Mouse (Mus musculus) limb, embryonic 14.5 days (tissue): ENCODE results near the gene Smg5. TPM values are rescaled to one million over a fixed set of nuclear protein-coding genes. Genes with fewer than 3 reads are reported as not detected.

Experiments
- ATAC-seq: fragments of 200-750 bp; cut with Nextera tagmentation; 2 replicates; pipeline ENCODE4 v1.8.0; 2017; ENCODE audit warnings: low read depth, moderate number of reproducible peaks, moderate TSS enrichment; ENCODE audit not compliant: low FRiP score
- DNase-seq: peaks from one replicate; pipeline ENCODE4 v3.0.0-alpha.2; 2015; ENCODE audit warnings: low spot score
- H3K27ac ChIP-seq: fragments of 300-500 bp; sonication (generic); replicated peaks from 2 replicates; pipeline ENCODE4 v1.5.1; 2014; ENCODE audit warnings: low read depth, mild to moderate bottlenecking, low read length, moderate library complexity, mixed read lengths
- H3K27me3 ChIP-seq: fragments of 300-500 bp; sonication (generic); 2 replicates; pipeline ENCODE4 v1.6.1; 2014; ENCODE audit warnings: low read length, mixed read lengths; ENCODE audit not compliant: control insufficient read depth, insufficient read depth
- H3K36me3 ChIP-seq: fragments of 300-500 bp; sonication (generic); 2 replicates; pipeline ENCODE4 v1.6.1; 2014; ENCODE audit warnings: mild to moderate bottlenecking, low read length, moderate library complexity, mixed read lengths; ENCODE audit not compliant: control insufficient read depth, insufficient read depth
- H3K4me1 ChIP-seq: fragments of 300-500 bp; sonication (generic); 2 replicates; pipeline ENCODE4 v1.6.1; 2014; ENCODE audit warnings: antibody characterized with exemption, low read length, mixed read lengths; ENCODE audit not compliant: control insufficient read depth, insufficient read depth
- H3K4me2 ChIP-seq: fragments of 300-500 bp; sonication (generic); replicated peaks from 2 replicates; pipeline ENCODE4 v1.6.1; 2014; ENCODE audit warnings: low read depth, mild to moderate bottlenecking, low read length, moderate library complexity; ENCODE audit not compliant: severe bottlenecking
- H3K4me3 ChIP-seq: fragments of 300-500 bp; sonication (generic); replicated peaks from 2 replicates; pipeline ENCODE4 v1.5.1; 2014; ENCODE audit warnings: low read length
- H3K9ac ChIP-seq: fragments of 300-500 bp; sonication (generic); 2 replicates; pipeline ENCODE4 v1.6.1; 2014; ENCODE audit warnings: mild to moderate bottlenecking, low read depth, low read length, moderate library complexity; ENCODE audit not compliant: severe bottlenecking
- H3K9me3 ChIP-seq: fragments of 300-500 bp; sonication (generic); 2 replicates; pipeline ENCODE4 v1.6.1; 2016; ENCODE audit warnings: low read length; ENCODE audit not compliant: control insufficient read depth
- POLR2A ChIP-seq: fragments of 200-500 bp; IDR thresholded peaks from 2 replicates; pipeline ENCODE4 v1.8.0; 2012; ENCODE audit warnings: inconsistent platforms, mild to moderate bottlenecking, moderate library complexity, borderline replicate concordance; ENCODE audit not compliant: insufficient read depth, insufficient read length; ENCODE audit errors: extremely low read depth
- WGBS: fragments of 180-500 bp; shearing (Covaris S2); extraction: QIAGEN DNeasy Blood & Tissue Kit; methylation state at CpG from one replicate; pipeline ENCODE4 v1.1.7; 2014; 5-methylcytosine and 5-hydroxymethylcytosine counted together
- polyA plus RNA-seq, 2 experiments: library from polyadenylated mRNA; depleted of rRNA in 1 of 2; stranded (reverse) in 1 of 2; unstranded in 1 of 2; fragments of >200 nt; fragmentation: Nextera tagmentation in 1 of 2; extraction: Ambion mirVana in 1 of 2; gene quantifications; 2 replicates each; pipeline versions ENCODE4 v1.2.1 to v1.2.3; 2012 to 2014

Gene Smg5
- polyA plus RNA-seq, 2 experiments = 33.8 to 83.3 TPM

DNA sequence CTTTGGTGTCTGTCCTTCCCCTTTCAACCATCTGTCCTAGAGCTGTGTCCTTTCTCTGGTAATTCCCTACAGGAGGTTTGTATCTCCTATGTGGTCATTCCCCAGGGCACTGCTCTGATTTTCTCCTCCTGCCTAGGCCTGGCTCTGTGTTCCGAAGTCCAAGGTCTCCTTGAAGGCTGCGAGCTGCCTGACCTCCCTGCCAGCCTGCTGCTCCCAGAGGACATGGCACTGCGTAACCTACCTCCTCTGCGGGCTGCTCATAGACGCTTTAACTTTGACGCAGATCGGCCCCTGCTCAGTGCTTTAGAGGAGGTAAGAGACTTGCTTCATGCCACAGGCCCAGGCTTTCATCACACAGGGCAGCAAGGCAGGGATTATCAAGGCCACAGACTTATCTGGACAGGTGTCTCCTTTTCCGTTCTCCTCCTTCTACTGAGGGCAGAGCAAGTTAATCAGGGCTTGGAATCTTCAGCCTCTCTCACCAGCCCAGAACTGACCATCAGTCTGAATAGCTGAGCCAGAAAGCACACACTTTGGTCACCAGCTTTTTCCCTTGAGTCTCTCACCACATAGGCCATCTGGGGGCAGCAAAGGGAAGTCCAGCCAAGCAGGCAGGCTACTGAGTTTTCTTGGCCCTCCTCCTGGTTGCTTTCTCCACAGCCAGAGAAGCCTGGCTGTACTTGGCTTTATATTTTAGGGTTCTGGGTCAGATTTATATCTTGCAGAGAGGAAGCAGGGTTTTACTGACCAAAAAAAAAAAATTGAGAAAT, 18.5 kb downstream of the Smg5 start:
- no peak for ATAC-seq
- Histone ChIP-seq H3K4me3 (no peak overlapping the region), H3K27ac (no peak overlapping the region), H3K9me3 (no peaks in the 10 kb centered on the region), H3K36me3 (peaks cover 100% of the 10 kb centered on the region), H3K27me3 (no peaks in the 10 kb centered on the region), H3K4me1 (no peaks in the 10 kb centered on the region), H3K4me2 (no peak overlapping the region), H3K9ac (no peak overlapping the region)
- no peak for TF ChIP-seq POLR2A
- WGBS = 96% methylated on average over 8 of the region's 8 CpGs
- DNase-seq = no peak

- Histone ChIP-seq H3K27me3 (no peaks in the 10 kb centered on the region), H3K27ac (no peak overlapping the region), H3K4me2 (no peak overlapping the region), H3K9me3 (no peaks in the 10 kb centered on the region), H3K4me3 (no peak overlapping the region), H3K4me1 (0 out of 2 replicates have a peak, but pooled peaks cover 3% of the 10 kb centered on the region), H3K9ac (no peak overlapping the region), H3K36me3 (peaks cover 77% of the 10 kb centered on the region)
- ATAC-seq (0 out of 2 replicates have a peak, but pooled peaks have one; percentile 18), DNase-seq (no peak)
- 72% methylated on average over 5 of the region's 5 CpGs for WGBS
- TF ChIP-seq POLR2A = no peak
Observed at GRCm38 (mm10) chr3:88359584-88359983, 23.5 kb downstream of the Smg5 start.

GRCm38 (mm10) chr3:88359989-88360388, 23.9 kb downstream of the Smg5 start:
- H3K4me3 ChIP-seq = no peak overlapping the region
- DNase-seq = no peak
- WGBS = 65% methylated on average over 3 of the region's 3 CpGs
- peaks cover 73% of the 10 kb centered on the region for H3K36me3 ChIP-seq
- H3K27me3 ChIP-seq = peaks cover 3% of the 10 kb centered on the region; the same call in 1 of the 2 replicates
- 0 out of 2 replicates have a peak, but pooled peaks cover 5% of the 10 kb centered on the region for H3K4me1 ChIP-seq
- H3K27ac ChIP-seq = no peak overlapping the region
- H3K4me2 ChIP-seq = no peak overlapping the region
- TF ChIP-seq POLR2A = no peak
- no peak for ATAC-seq
- no peaks in the 10 kb centered on the region for H3K9me3 ChIP-seq
- H3K9ac ChIP-seq = no peak overlapping the region

DNA sequence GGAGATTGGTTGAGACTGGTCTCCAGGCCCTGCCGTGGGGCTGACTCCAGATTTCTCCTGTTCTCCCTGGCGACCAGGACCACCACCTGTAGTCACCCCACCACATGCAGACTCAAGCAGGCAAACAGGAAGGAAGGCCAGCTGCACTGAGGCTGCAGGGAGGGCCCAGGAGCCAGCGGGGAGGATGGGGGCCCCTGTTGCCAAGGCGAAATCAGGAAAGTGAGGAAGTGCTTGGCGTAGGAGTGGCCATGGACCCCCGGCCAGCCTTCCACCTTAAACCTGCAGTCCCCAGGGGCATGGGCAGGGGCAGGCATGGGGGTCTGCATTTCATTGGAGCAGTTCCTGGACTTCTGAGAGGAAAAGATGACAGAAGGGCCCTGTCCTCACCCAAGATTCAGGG, 25.0 kb downstream of the Smg5 start:
- Histone ChIP-seq H3K27ac (no peak overlapping the region), H3K9ac (no peak overlapping the region), H3K9me3 (no peaks in the 10 kb centered on the region), H3K4me1 (0 out of 2 replicates have a peak, but pooled peaks cover 5% of the 10 kb centered on the region), H3K4me2 (no peak overlapping the region), H3K27me3 (peaks cover 14% of the 10 kb centered on the region), H3K4me3 (no peak overlapping the region), H3K36me3 (peaks cover 62% of the 10 kb centered on the region)
- DNase-seq = no peak
- ATAC-seq = no peak
- no peak for TF ChIP-seq POLR2A
- WGBS = 65% methylated on average over 6 of the region's 6 CpGs

- ATAC-seq (no peak), DNase-seq (no peak)
Observed at GRCm38 (mm10) chr3:88361612-88362313, 25.7 kb downstream of the Smg5 start.

More at GRCm38 (mm10) chr3:88361612-88362313, 25.7 kb downstream of the Smg5 start:
- H3K4me1 ChIP-seq = 0 out of 2 replicates have a peak, but pooled peaks cover 5% of the 10 kb centered on the region
- H3K27ac ChIP-seq = no peak overlapping the region
- H3K4me3 ChIP-seq = no peak overlapping the region
- TF ChIP-seq POLR2A = no peak
- WGBS = 93% methylated on average over 2 of the region's 2 CpGs
- peaks cover 56% of the 10 kb centered on the region for H3K36me3 ChIP-seq
- no peak overlapping the region for H3K4me2 ChIP-seq
- H3K9ac ChIP-seq = no peak overlapping the region
- H3K27me3 ChIP-seq = peaks cover 16% of the 10 kb centered on the region
- H3K9me3 ChIP-seq = no peaks in the 10 kb centered on the region
